ENCODE assay signal across 9 mouse cellular contexts in the genomic region with DNA sequence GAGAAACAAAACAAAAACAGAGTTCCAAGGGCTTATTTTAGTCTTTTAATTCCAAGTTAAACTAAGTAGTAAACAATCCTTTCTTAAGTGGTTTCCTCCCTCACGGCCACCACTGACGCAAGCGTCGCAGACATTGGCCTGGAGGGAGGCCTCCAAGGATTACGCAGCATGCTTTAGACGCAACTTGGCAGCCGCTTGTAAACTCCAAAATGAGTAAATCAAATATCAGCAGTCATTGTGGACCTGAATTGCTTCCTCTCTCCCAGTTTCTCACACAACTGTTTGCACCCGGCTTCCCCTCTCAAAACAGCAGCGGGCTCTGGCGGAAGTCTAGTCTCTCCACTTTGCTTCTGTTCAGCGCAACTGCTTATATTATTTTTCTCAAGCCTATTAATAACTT.
DNase-seq lines count a peak whose midpoint lies in the region; ATAC-seq and TF ChIP-seq lines count a peak whose summit lies in the region.
"Had no signal": no experiment of that assay in that cellular context is flagged by ENCODE, and none has a peak within 500 bp of the region (broad histone marks: within the 10 kb centered on the region; RNA-seq: fewer than 3 reads in every experiment).

No protein-coding gene starts in this region.

- H3K9ac ChIP-seq in lung, postnatal 0 days (replicated peaks; ENCODE audit: low read depth) = no peak overlapping the region
- H3K9ac ChIP-seq in hindbrain, postnatal 0 days (replicated peaks; ENCODE audit: low read length) = no peak overlapping the region

- peak; percentile 56 for DNase-seq in adrenal gland, adult 2 months
- DNase-seq in adrenal gland, postnatal 4 days (ENCODE audit: low spot score in 2 of 2) = no peak
- peak; percentile 94 for DNase-seq in lung, postnatal 0 days (ENCODE audit: low spot score)
- DNase-seq in B cell, adult 2 months = no peak
- DNase-seq in embryo, embryonic 10.5 days (ENCODE audit: low spot score) = no peak
- DNase-seq in hindbrain, postnatal 0 days (ENCODE audit: low spot score) = no peak

- H3K4me2 ChIP-seq in lung, postnatal 0 days (replicated peaks; ENCODE audit: low read depth, low read length) = peak overlapping the region; percentile 44; the same call in 1 of the 2 replicates
- H3K4me2 ChIP-seq in hindbrain, postnatal 0 days (ENCODE audit: low read depth, low read length) = no peak overlapping the region

- no peak overlapping the region for H3K4me3 ChIP-seq in lung, postnatal 0 days (ENCODE audit: low read depth, low read length)
- H3K4me3 ChIP-seq in hindbrain, postnatal 0 days (ENCODE audit: low read length) = no peak overlapping the region

- H3K9me3 ChIP-seq in lung, postnatal 0 days (ENCODE audit: low read length) = no peaks in the 10 kb centered on the region
- H3K9me3 ChIP-seq in hindbrain, postnatal 0 days (ENCODE audit: low read length) = no peaks in the 10 kb centered on the region

- peak; percentile 16; the same call in 1 of the 2 replicates for TF ChIP-seq CTCF in lung, postnatal 0 days (IDR thresholded peaks at IDR 0.05)
- no peak for TF ChIP-seq CTCF in hindbrain, postnatal 0 days (IDR thresholded peaks at IDR 0.05; ENCODE audit: low read depth)

- 10% methylated on average over 11 of the region's 11 CpGs for WGBS in lung, postnatal 0 days
- 70% methylated on average over 11 of the region's 11 CpGs for whole genome bisulfite sequencing in hindbrain, postnatal 0 days

- peak overlapping the region; percentile 78 for H3K27ac ChIP-seq in lung, postnatal 0 days (ENCODE audit: low read length)
- H3K27ac ChIP-seq in hindbrain, postnatal 0 days = no peak overlapping the region

- H3K4me1 ChIP-seq in lung, postnatal 0 days (ENCODE audit: insufficient read depth, low read depth, low read length) = no peaks in the 10 kb centered on the region; the same call in 1 of the 2 replicates
- H3K4me1 ChIP-seq in hindbrain, postnatal 0 days (ENCODE audit: insufficient read depth, low read length) = no peaks in the 10 kb centered on the region

- ATAC-seq in common myeloid progenitor, adult 5-6 weeks (replicated peaks; ENCODE audit: low read depth, poor library complexity, severe bottlenecking) = peak; percentile 50
- peak; percentile 74 to 84 for ATAC-seq in hematopoietic stem cell, adult 5-6 weeks (replicated peaks in 1 of 2; ENCODE audit: insufficient read depth in 1 of 2, low FRiP score in 2 of 2, low TSS enrichment in 1 of 2, low read depth in 1 of 2, poor library complexity in 2 of 2, severe bottlenecking in 2 of 2)
- ATAC-seq in lung, postnatal 0 days = peak; percentile 89
- no peak for ATAC-seq in hindbrain, postnatal 0 days
- ATAC-seq: hindbrain, embryonic 16.5 days had no signal

- H3K27me3 ChIP-seq in lung, postnatal 0 days (replicated peaks; ENCODE audit: insufficient read depth, low read length) = no peaks in the 10 kb centered on the region
- H3K27me3 ChIP-seq in hindbrain, postnatal 0 days (ENCODE audit: insufficient read depth, low read length) = no peaks in the 10 kb centered on the region

- TF ChIP-seq EP300 in lung, postnatal 0 days (IDR thresholded peaks at IDR 0.05) = peak; percentile 86

- H3K36me3 ChIP-seq in lung, postnatal 0 days (ENCODE audit: insufficient read depth, low read length) = no peaks in the 10 kb centered on the region
- H3K36me3 ChIP-seq in hindbrain, postnatal 0 days (ENCODE audit: insufficient read depth, low read length) = no peaks in the 10 kb centered on the region

Comparison
In these comparisons a context has a peak if more than half of its experiments do, and no peak if none do; other contexts are left out.
1. DNase-seq: peak in adrenal gland, adult 2 months (single experiment) and lung, postnatal 0 days (single experiment); none in adrenal gland, postnatal 4 days (0 of 2), B cell, adult 2 months (0 of 2), embryo, embryonic 10.5 days (single experiment) and hindbrain, postnatal 0 days (single experiment).